ENCODE assay signal across 7 mouse cellular contexts in genomic region chr9:20745129-20745966, GRCm38 (mm10). TPM values are rescaled to one million over a fixed set of nuclear protein-coding genes. Genes with fewer than 3 reads are reported as not detected.
DNase-seq lines count a peak whose midpoint lies in the region; ATAC-seq lines count a peak whose summit lies in the region.

No protein-coding gene starts in this region.

- peak overlapping the region; percentile 15; the same call in 1 of the 2 replicates for H3K27ac ChIP-seq in forebrain, embryonic 15.5 days (replicated peaks)
- no peak overlapping the region for H3K27ac ChIP-seq in limb, embryonic 15.5 days
- H3K27ac ChIP-seq in stomach, embryonic 16.5 days (ENCODE audit: low read length) = no peak overlapping the region

- peaks cover 36% of the 10 kb centered on the region for H3K4me1 ChIP-seq in forebrain, embryonic 15.5 days
- H3K4me1 ChIP-seq in limb, embryonic 15.5 days = peaks cover 19% of the 10 kb centered on the region
- H3K4me1 ChIP-seq in stomach, embryonic 16.5 days (ENCODE audit: control insufficient read depth, insufficient read depth, low read length) = peaks cover 8% of the 10 kb centered on the region

- no peaks in the 10 kb centered on the region for H3K9me3 ChIP-seq in forebrain, embryonic 15.5 days
- no peaks in the 10 kb centered on the region for H3K9me3 ChIP-seq in limb, embryonic 15.5 days
- H3K9me3 ChIP-seq in stomach, embryonic 16.5 days (replicated peaks; ENCODE audit: control insufficient read depth, low read length) = no peaks in the 10 kb centered on the region

- peak; percentile 27 for ATAC-seq in forebrain, embryonic 15.5 days (replicated peaks)
- ATAC-seq in limb, embryonic 15.5 days (ENCODE audit: insufficient number of reproducible peaks, low FRiP score, low TSS enrichment, low read depth) = no peak
- ATAC-seq in stomach, embryonic 16.5 days (ENCODE audit: insufficient read depth, low FRiP score) = no peak

- no peaks in the 10 kb centered on the region for H3K36me3 ChIP-seq in forebrain, embryonic 15.5 days
- H3K36me3 ChIP-seq in limb, embryonic 15.5 days = no peaks in the 10 kb centered on the region
- no peaks in the 10 kb centered on the region for H3K36me3 ChIP-seq in stomach, embryonic 16.5 days (ENCODE audit: control insufficient read depth, insufficient read depth, low read length)

- peak overlapping the region; percentile 87 for H3K9ac ChIP-seq in forebrain, embryonic 15.5 days (replicated peaks)
- H3K9ac ChIP-seq in limb, embryonic 15.5 days = no peak overlapping the region
- H3K9ac ChIP-seq in stomach, embryonic 16.5 days (ENCODE audit: low read length) = peak overlapping the region; percentile 65

- H3K27me3 ChIP-seq in forebrain, embryonic 15.5 days = peaks cover 15% of the 10 kb centered on the region; the same call in 1 of the 2 replicates
- H3K27me3 ChIP-seq in limb, embryonic 15.5 days = peaks cover 66% of the 10 kb centered on the region
- peaks cover 49% of the 10 kb centered on the region for H3K27me3 ChIP-seq in stomach, embryonic 16.5 days (ENCODE audit: control insufficient read depth, insufficient read depth, low read length)

- peak; percentile 32 for DNase-seq in retina, postnatal 1 day
- DNase-seq in retina, embryonic 14.5 days (ENCODE audit: low spot score) = no peak
- DNase-seq in layer of hippocampus, adult 9-10 months (ENCODE audit: low spot score) = no peak
- DNase-seq in layer of hippocampus, adult 9-11 months = no peak

- 10% methylated on average over 17 of the region's 17 CpGs for WGBS in forebrain, embryonic 15.5 days
- WGBS in limb, embryonic 15.5 days = 10% methylated on average over 17 of the region's 17 CpGs
- 11% methylated on average over 17 of the region's 17 CpGs for WGBS in stomach, embryonic 16.5 days

- peak overlapping the region; percentile 77 for H3K4me2 ChIP-seq in forebrain, embryonic 15.5 days (replicated peaks)
- peak overlapping the region; percentile 85 for H3K4me2 ChIP-seq in limb, embryonic 15.5 days
- H3K4me2 ChIP-seq in stomach, embryonic 16.5 days (ENCODE audit: low read depth, low read length) = peak overlapping the region; percentile 83

- peak overlapping the region; percentile 82 for H3K4me3 ChIP-seq in forebrain, embryonic 15.5 days
- H3K4me3 ChIP-seq in limb, embryonic 15.5 days = peak overlapping the region; percentile 45
- peak overlapping the region; percentile 52 for H3K4me3 ChIP-seq in stomach, embryonic 16.5 days (replicated peaks; ENCODE audit: low read length)

RNA-seq across cellular contexts. Expression of gene Olfm2, which starts 0.8 kb away (rescaled TPM):
- 121 and 123 TPM in 2 replicates for polyA plus RNA-seq in forebrain, embryonic 15.5 days (2015; fragmentation: Nextera tagmentation; extraction: Ambion mirVana)
- 9.3 and 9.7 TPM in 2 replicates for polyA plus RNA-seq in limb, embryonic 15.5 days (2015; fragmentation: Nextera tagmentation; extraction: Ambion mirVana)
- 7.4 and 8.3 TPM in 2 replicates for polyA plus RNA-seq in stomach, embryonic 16.5 days (2015; fragmentation: Nextera tagmentation; extraction: Ambion mirVana)

Comparison
In these comparisons a context has a peak if more than half of its experiments do, and no peak if none do; other contexts are left out.
1. RNA of gene Olfm2, which starts 0.8 kb away (polyA plus RNA-seq): 121 to 123 TPM in forebrain, embryonic 15.5 days; 9.3 to 9.7 TPM in limb, embryonic 15.5 days and 7.4 to 8.3 TPM in stomach, embryonic 16.5 days; every median in the first group is over 10 times any median in the second.
2. Peak in every context shown above with its lines, with median percentiles within 50 percentile points of each other: H3K4me2 ChIP-seq and H3K4me3 ChIP-seq.